Mouse (Mus musculus) inflammation-experienced regulatory T-cells, adult 6 months (primary cell): ENCODE data around the gene Fut7. TPM values are rescaled to one million over a fixed set of nuclear protein-coding genes. Genes with fewer than 3 reads are reported as not detected.

ENCODE experiments used
- ATAC-seq: one replicate; pipeline ENCODE4 v1.8.0; 2017
- polyA plus RNA-seq, 3 experiments: library from polyadenylated mRNA; unstranded; fragments of 100-300 nt; shearing (Covaris generic); gene quantifications; one replicate each; pipeline ENCODE4 v1.2.1; 2017

Fut7 gene
- polyA plus RNA-seq, 3 experiments from 2014 or later = 4.1 to 14.7 (median 7.2) TPM

GRCm38 (mm10) chr2:25425481-25425880 lies 2.4 kb downstream of the Fut7 start:
- no peak for ATAC-seq

GRCm38 (mm10) chr2:25426721-25427191 lies 3.7 kb downstream of the Fut7 start:
- ATAC-seq = peak; percentile 38

- ATAC-seq = no peak
Observed at GRCm38 (mm10) chr2:25427256-25427655, 4.2 kb downstream of the Fut7 start.

DNA sequence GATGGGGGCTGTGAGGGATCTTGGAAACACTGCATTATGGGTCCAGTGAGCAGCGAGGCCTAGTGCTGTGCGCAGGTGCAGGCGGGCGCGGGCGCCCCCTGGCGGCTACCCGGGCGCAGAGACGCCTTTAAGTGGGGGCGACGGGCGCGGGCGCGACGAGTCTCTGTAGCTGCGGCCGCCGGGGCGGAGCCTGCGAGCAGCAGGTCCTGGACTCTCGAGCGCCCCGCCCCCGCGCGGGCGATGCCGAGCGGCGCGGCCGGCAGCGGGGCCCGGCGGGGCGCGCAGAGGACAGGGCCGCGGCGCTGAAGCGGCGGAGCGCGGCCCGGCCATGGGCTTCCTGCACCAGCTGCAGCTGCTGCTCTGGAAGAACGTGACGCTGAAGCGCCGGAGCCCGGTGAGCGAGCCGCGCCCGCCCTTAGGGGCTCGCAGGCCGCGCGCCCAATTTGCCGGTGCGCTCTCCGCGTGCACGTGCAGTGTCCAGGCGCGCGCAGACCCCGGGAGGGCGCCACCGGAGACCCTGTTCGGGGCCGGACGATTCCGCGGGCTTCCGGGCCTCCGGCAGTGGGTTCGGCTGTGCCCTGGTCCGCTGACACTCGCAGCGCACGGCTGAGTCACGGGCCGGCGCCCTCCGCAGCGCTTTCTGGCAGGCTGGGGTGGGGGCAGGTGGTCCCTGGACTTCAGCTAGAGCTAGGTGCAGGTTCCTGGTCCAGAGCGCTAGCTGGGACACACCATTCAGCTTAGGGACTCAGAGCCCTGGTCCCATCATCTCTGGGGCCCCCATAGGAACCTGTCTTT lies 5.6 kb downstream of the Fut7 start, which contains the start of gene Abca2:
Gene Abca2, plus strand, starts transcription at position 262 of the 795 bp plus-strand sequence.
- peak; percentile 83 for ATAC-seq

GRCm38 (mm10) chr2:25429435-25430180 lies 6.5 kb downstream of the Fut7 start:
- no peak for ATAC-seq

DNA sequence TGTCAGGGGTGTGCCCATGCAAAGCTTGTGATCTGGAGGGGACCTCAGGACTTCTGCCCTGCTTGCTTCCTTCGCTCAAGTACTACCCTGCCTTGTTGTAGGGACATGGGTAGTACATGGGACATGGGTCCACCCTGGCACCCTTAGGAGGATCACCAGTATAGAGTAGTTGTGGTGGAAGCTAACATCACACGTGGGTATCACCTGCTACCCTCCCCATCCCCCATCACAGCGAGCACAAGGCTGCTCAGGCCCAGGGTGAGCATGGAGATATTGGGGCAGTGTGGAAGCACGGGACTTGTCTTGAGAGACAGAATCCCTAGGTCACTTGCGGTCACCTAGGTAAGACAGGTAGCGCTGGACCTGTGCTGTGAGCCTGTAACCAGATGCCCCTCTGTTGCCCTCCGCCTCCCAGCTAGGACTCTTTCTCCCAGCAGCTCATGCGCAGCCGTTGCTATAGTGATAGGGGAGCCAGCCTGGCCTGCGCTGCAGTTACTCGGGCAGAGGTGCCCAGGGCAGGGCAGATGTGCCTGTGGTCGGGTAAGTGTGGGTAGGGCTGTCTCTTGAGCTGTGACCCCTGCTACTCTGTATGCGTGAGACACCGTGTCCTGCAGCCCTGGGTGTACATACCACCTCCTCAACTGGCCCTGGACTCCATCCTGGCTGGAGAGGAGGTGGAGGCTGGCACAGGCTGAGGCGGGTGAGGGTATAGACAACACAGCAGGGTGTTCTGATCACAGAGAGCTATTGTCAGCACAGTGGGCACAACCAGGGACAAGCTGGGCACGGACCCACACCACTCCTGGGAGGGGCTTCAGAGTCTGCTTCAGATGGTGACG lies 7.5 kb downstream of the Fut7 start:
- no peak for ATAC-seq

- ATAC-seq = no peak
Observed at GRCm38 (mm10) chr2:25431308-25431855, 8.3 kb downstream of the Fut7 start.

GRCm38 (mm10) chr2:25432326-25433098 lies 9.4 kb downstream of the Fut7 start:
- no peak for ATAC-seq

GRCm38 (mm10) chr2:25433101-25433500 lies 10.0 kb downstream of the Fut7 start:
- ATAC-seq = no peak

- no peak for ATAC-seq
Observed at GRCm38 (mm10) chr2:25434292-25434691, 11.2 kb downstream of the Fut7 start.

DNA sequence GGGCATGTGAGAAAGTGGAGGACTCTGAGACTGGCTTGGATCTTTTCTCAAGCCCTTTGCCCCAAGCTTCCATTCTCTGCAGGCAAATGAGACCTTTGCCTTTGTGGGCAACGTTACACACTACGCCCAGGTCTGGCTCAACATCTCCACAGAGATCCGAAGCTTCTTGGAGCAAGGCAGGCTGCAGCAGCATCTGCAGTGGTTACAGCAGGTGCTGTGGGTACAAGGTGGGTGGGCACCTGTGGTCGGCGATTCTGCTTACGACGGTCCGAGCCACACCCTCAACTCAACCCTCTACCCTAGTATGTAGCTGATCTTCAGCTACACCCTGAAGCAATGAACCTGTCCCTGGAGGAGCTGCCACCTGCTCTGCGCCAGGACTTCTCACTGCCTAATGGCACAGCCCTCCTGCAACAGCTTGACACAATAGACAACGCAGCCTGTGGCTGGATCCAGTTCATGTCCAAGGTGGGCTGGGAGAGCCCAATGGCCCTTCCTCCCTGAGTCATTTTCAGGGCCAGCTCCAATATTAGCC lies 13.3 kb downstream of the Fut7 start:
- ATAC-seq = no peak

GRCm38 (mm10) chr2:25441067-25441466 lies 18.0 kb downstream of the Fut7 start:
- no peak for ATAC-seq

- no peak for ATAC-seq
Observed at GRCm38 (mm10) chr2:25442682-25443081, 19.6 kb downstream of the Fut7 start.

DNA sequence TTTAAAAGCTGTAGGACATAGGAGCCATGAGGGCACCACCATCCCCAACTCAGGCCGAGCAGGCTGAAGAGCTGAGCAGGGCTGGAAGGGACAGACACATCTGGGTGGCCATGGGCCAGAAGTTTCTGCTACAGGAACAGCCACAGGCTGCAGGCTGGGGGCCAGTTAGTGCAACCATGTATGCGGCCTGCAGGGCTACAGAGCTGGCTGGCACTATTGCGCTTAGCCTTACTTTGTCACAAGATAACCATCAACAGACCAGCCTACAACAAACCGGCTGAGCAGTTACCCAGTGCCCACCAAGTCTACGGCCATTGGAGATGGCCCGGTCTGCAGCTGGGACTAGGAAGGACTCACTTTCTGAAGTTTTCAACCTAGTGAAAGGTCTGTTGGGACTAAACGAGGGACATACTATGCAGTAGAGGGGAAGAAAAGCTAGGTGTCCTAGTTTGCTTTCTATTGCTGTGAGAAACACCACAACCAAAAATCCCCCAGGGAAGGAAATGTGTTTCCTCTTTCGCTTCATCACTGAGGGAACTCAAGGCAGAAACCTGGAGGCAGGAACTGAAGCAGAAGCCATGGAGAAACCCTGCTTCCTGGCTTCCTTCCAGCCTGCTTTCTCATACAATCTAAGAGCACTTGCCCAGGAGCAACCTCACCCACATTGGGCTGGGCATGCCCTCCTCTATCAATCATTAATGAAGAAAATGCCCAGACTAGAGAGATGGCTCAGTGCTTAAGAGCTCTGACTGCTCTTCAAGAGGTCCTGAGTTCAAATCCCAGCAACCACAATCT lies 28.0 kb downstream of the Fut7 start:
- ATAC-seq = no peak

DNA sequence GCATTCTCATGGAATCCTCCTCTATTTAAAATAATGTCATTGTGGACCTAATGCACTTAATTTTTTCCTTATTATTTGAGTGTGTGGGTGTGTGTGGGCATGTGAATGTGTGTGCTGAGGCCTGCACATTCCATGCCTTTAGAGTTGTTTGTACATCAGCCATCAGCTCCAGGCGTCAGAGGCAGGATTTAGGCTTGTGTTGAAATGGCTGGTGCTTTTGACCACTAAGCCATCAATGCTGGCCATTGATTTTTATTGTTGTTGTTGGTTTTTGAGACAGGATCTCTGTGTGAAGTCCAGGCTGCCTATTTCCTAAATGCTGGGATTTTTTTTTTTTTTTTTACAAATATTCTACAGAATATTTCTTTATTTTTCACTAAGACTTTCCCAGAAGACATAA lies 29.9 kb downstream of the Fut7 start:
- ATAC-seq = no peak

DNA sequence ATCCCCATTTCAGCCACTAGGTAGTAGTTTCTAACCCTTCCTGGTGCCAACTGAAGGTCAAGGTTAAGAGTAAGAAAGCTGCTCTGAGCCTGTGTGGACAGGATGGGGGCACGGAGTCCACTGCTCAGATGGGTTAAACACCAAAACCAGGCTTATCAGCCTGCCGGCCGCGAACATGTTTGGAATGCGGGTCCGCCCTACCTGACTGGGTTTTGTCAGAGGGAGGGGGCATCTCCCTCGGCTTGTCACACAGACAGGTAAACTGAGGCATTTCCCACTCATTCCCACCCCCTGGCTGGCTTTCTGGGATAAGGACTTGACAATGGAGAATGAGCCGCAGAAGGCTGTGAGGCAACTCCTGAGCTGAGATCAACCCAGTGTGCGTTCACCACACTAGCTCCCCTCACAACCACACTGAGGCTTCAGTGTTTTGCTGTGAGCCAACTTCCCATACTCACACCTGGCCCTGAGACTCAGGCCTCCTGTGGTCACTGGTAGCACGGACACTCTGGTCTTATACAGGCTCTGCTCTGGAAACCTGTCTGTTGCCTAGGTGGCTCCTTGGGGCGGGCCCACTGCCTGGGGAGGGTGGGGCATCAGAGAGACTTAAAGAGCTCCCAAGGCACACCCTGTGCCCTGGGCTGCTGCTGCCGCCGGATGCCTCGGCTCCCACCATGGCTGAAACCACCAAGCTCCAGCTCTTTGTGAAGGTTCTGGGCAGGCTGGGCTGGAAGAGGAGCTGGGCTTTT lies 33.3 kb downstream of the Fut7 start, which contains the start of gene Clic3:
Gene Clic3, plus strand, starts transcription at position 634 of the 749 bp plus-strand sequence.
- no peak for ATAC-seq

DNA sequence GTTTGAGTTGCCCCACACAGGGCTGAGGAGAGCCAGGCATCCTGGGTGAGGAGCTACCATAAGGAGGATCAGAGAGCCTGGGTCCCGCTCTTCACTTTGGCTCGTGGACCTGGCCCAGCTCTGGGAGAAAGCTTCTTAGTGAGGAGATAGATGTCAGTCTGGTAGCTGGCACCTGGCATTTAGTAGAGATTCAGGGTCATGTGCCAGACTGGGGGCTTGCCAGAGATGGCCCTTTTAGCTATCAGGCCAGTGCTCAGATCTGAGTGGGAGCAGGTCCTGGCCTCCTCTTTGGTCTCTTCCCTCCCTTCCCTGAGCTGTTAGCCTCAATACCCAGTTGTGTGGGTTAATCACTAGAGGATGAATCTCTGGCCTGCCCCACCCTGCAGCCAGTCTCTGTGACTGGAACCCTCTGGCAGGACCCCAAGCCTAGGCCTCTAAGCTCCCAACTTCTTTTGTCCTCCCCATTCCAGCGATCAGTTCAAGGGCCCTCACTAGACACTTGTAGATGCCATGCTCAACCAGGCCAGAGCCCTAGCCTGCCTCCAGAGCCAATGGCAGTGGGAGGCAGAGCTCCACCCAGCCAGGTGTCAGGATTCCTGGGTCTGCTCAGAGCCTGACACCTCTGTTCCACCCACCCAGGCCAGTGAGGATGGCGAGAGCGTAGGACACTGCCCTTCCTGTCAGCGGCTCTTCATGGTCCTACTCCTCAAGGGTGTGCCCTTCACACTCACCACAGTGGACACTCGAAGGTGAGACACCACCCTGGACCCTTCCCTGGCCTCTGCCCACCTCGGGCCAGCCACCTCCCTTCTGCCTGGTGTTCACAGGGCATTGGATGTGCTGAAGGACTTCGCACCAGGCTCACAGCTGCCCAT lies 34.2 kb downstream of the Fut7 start:
- no peak for ATAC-seq

- ATAC-seq = no peak
Observed at GRCm38 (mm10) chr2:25458911-25459310, 35.8 kb downstream of the Fut7 start.

- no peak for ATAC-seq
Observed at GRCm38 (mm10) chr2:25460135-25460534, 37.1 kb downstream of the Fut7 start.
